Mouse (Mus musculus): Measurements from ENCODE around the gene Pald1.
A peak's percentile ranks its signal among the peaks of the same experiment; 100 is the strongest.

The Pald1 gene

DNA sequence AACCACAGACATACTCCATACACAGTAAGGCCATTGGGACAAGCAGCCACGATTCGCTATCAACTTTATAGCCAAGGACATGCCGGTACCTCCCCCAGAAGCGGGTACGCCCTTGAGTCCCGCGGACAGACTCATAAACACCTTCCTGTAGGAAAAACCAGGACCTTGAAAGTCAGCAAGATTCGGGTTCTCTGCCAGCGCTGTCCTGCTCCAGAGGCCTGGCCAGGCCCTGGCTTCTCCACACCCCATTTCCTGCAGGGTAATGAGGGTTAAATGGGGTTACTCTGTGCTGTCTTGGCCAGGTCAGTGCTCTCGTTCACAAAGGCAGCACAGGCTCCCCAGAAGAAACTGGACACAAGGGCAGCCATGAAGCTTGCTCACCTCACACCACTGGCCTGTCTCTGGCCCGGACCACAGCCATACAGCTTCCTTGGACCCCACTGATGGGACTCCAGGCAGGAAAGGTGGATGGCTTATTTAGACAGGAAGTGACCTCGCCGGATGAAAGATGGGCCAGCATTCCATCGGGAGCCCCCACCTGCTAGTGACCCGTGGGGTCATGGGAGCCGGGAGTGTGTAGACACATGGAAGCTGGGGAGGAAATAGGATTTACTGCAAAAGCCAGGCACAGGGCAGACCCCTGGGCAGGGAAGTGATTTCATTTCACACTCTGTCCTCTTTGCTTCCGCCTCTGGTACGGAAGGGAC lies 12.9 kb downstream of the Pald1 start:
- peak; percentile 26 for DNase-seq (ENCODE audit: low read depth, low spot score)

DNA sequence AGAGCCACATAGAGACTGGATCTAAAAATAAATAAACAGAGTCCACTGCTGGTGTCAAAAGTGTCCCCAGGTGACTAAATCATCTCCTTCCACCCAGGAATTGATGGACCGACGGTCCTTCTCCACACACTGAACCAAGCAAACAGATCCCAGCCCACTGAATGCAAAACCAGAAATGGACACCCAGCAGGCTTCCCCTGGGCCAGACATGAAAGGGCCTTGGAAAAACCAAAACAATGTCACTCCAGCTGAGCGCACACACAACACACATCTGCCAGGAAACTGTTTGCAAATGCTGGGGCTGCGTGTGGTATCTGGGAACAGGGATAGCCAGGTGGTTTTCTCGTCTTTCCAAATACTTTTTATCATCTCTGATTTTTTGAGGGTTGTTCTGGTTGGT lies 13.6 kb downstream of the Pald1 start:
- no peak for DNase-seq (ENCODE audit: low read depth, low spot score)

DNA sequence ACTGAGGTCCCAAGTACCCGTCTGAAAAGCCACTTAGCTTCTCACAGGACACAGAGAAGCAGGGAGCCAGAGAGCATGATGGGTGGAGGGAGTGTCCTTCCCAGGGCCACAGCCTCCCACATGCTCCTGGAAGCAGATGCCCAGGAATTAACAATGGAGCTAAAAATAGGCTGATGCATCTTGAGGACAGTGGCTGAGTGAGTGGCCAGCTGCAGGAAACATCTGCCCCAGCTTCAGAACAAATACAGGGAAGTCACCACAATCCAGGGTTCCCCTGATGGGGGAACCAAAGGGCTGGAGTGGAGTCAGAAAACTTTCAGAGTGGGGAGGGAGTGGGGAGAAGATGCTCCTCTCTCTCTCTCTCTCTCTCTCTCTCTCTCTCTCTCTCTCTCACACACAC lies 17.4 kb downstream of the Pald1 start:
- no peak for DNase-seq (ENCODE audit: low read depth, low spot score)

GRCm38 (mm10) chr10:61364431-61364830 lies 18.9 kb downstream of the Pald1 start:
- no peak for DNase-seq (ENCODE audit: low read depth, low spot score)

GRCm38 (mm10) chr10:61362992-61363391 lies 20.3 kb downstream of the Pald1 start:
- DNase-seq (ENCODE audit: low read depth, low spot score) = no peak

DNA sequence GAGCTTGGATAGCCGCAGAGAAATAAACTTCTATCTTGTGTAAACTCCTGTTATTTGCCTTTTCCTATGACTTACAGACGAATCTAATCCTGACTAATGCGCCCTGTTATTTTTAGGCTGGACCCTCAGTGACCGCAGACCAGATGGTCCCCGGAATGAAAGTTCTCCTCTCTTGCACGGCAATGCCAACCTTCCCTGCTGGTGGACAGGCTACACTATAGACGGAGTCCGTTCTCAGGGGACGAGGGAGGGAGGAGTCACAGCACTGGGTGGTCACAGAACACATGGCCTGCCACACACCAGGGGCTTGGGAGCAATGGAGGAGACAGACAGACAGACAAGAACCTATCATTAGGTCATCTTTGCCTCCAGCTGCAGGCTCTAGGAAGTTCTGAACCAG lies 20.8 kb downstream of the Pald1 start:
- DNase-seq (ENCODE audit: low read depth, low spot score) = no peak

DNA sequence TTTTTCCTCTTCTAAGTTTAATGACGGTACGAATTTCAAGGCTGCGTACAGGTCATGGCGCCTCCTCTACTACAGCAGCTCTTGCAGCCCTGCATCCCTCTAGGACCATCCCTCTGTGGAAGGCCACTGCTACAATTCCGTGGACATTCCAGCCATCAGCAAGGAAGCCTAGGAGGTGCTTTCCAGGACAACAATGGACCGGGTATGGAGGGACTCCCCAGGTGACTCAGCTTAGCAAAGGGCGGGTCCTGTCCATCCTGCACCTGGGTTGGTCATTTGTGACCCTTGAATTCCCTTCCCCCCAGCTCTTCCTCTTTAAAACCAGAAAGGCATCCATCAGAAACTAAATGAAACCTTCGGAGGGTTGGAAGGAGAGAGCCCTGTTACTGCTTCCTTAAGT lies 22.7 kb downstream of the Pald1 start:
- no peak for DNase-seq (ENCODE audit: low read depth, low spot score)

- DNase-seq (ENCODE audit: low read depth, low spot score) = no peak
Observed at GRCm38 (mm10) chr10:61359411-61359810, 23.9 kb downstream of the Pald1 start.

DNA sequence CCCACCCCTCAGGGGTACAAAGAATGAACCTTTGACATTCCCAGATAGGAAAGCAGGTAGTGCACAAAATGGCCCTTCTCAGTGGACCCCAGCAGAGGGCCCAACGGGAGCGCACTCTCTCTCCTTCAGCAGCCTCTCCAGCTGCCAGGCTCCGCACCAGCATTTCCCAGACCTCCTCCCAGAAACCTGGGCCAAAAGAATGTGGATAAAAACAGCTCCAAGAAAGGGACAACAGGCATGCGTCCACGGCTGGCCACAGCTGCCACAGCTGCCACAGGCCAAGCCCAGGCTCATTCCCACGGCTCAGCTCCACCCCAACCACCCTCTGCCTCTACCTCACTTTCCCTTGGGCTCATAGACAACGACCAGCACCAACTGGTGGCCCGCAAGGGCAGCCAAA lies 25.7 kb downstream of the Pald1 start:
- no peak for DNase-seq (ENCODE audit: low read depth, low spot score)

GRCm38 (mm10) chr10:61356568-61356967 lies 26.8 kb downstream of the Pald1 start:
- no peak for DNase-seq (ENCODE audit: low read depth, low spot score)

GRCm38 (mm10) chr10:61356095-61356494 lies 27.2 kb downstream of the Pald1 start:
- no peak for DNase-seq (ENCODE audit: low read depth, low spot score)

DNA sequence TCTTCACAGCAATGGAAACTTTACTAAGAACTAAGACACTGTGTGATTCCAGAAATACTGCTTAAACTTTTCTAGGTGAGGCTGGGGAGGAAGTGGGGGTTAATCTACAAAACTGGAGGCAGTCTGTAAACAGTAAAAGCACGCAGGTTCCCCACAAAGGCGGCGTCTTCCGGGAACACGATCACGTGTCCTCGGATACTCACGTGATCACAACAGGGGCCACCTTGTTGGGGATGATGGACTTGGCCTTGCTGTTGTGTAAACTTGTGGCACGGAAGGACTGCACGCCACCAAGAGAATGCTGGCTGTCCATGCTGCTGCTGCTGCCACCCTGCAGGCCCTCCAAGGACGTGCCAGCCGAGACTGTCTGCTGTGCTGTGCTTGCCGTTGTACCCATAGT lies 27.7 kb downstream of the Pald1 start:
- no peak for DNase-seq (ENCODE audit: low read depth, low spot score)

DNA sequence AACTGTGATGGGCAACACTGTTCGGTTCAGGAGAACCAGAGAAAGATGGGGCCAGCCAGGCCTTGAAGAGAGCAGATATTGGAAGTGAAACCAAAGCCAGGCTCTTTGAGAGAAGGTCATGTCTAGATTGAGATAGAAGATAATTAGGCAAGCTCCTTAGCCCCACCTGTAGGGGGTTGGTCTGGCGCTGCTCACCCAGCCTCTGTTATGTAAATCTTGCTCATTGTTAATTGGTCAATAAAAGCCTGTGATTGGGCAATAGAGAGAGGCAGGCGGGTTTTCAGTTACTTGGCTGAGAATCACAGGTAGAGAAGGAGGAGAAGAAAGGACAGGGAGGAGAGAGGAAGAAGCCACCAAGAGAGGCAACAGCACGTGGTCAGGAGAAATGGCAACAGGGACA lies 32.1 kb downstream of the Pald1 start:
- no peak for DNase-seq (ENCODE audit: low read depth, low spot score)

- DNase-seq (ENCODE audit: low read depth, low spot score) = no peak
Observed at GRCm38 (mm10) chr10:61346374-61346773, 37.0 kb downstream of the Pald1 start.

- DNase-seq (ENCODE audit: low read depth, low spot score) = no peak
Observed at GRCm38 (mm10) chr10:61345179-61345578, 38.2 kb downstream of the Pald1 start.

DNA sequence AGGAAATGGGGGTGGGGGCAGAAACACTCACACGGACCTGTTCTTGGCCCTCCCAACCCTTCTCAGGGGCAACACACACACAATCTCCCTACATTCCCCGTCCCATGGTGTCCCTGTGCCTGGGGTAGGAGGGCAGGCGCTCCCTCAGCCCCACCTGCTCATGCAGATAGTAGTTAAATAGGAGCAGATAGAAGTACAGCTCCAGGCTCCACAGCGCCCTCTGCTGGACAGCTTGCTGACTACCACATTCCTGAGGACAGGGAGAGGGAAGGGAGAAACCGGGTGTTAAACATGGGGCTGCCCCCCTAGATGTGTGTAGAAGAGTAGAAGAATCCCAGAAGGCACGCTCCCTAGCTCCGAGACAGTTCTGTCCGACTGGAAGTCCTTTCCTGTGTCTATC lies 39.4 kb downstream of the Pald1 start:
- DNase-seq (ENCODE audit: low read depth, low spot score) = peak; percentile 48

DNA sequence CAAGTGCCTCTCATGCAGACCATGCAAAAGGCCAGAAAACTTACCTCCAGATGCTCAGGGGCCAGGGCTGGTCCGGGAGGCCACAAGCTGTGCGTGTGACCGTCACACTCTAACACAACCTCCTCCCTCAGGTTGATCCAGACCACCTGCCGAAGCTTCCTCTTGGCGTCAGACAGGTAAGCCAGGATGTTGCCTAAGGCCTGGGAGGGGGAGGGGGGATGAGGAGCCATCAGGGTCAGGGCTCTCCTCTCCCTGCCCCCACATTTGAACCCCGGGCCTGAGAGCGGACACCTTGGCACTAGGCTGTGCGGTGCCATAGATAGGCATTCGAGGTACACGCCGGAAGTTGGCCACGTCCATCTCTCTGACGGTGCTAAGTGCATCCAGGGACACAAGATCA lies 40.6 kb downstream of the Pald1 start:
- DNase-seq (ENCODE audit: low read depth, low spot score) = no peak

- DNase-seq (ENCODE audit: low read depth, low spot score) = peak; percentile 58
Observed at GRCm38 (mm10) chr10:61341557-61341956, 41.8 kb downstream of the Pald1 start.

GRCm38 (mm10) chr10:61341045-61341444 lies 42.3 kb downstream of the Pald1 start:
- no peak for DNase-seq (ENCODE audit: low read depth, low spot score)

- DNase-seq (ENCODE audit: low read depth, low spot score) = no peak
Observed at GRCm38 (mm10) chr10:61340247-61340646, 43.1 kb downstream of the Pald1 start.

DNA sequence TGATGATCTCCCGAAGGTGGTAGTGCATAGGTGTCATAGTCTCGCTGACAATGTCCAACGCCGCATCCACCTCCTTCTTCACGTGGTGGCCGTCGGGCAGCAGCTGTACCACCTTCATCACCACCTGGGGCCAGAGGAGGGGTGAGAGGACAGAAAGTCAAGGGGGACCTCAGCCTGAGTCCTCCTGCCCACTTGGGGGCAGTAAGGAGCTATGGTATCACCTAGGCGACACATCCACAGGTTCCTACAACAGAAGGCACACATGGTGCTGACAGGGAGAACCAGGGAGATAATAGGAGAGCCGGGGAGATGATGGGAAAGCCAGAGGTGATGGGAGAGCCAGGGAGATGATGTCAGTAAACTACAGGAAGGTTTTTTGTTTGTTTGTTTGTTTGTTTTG lies 44.1 kb downstream of the Pald1 start:
- no peak for DNase-seq (ENCODE audit: low read depth, low spot score)

- no peak for DNase-seq (ENCODE audit: low read depth, low spot score)
Observed at GRCm38 (mm10) chr10:61337665-61338064, 45.7 kb downstream of the Pald1 start.

DNA sequence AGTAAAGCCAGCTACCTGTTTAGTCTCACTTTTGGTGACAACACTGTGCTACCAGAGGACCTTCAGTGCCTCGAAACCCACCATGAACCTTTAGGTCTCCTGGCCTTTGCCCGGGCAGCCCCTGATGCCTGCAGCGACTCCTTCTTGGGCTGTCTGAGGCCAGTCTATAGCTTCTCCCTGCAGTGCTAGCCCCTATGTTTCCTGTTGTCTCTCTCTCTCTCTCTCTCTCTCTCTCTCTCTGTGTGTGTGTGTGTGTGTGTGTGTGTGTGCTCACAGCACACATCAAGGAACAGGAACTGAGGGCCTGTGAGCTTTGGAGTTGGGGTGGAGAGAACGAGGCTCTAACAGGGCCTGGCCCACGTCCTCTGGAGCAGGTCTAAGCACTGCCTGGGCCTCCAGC lies 46.7 kb downstream of the Pald1 start:
- no peak for DNase-seq (ENCODE audit: low read depth, low spot score)

DNA sequence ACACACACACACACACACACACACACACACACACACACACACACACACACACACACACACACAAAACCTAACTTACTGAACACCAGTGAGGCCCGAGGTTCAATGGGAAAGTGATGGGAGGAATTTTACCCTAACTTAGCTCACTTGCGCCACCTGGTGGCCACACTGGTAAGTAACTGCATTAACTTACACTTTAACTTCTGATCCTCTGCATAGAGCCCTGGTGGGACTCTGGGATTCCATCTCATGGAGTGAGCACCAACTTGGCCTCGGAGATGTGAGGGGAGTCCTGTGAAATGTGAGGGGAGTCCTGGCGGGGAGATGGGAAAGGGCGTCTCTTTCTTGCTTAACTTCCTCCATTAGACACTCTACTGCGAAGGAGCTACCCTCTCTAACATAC lies 47.2 kb downstream of the Pald1 start:
- DNase-seq (ENCODE audit: low read depth, low spot score) = peak; percentile 89
